Mouse (Mus musculus) gonadal fat pad, adult 2 months (tissue): ENCODE results near the gene Bend6. TPM values are rescaled to one million over a fixed set of nuclear protein-coding genes. Genes with fewer than 3 reads are reported as not detected.
"Not testable (repeated sequence)": the region's sequence is repeated elsewhere in the genome, so short reads cannot be mapped to it uniquely, and the experiment has no call there.

ENCODE experiments used
- DNase-seq: peaks from one replicate; pipeline ENCODE4 v3.0.0-alpha.2; 2012; ENCODE audit warnings: low read depth
- polyA plus RNA-seq: library from polyadenylated mRNA; depleted of rRNA; stranded (reverse); fragments of >200 nt; gene quantifications from 2 replicates; pipeline ENCODE4 v1.2.3, GENCODE M21; 2012

Bend6 gene
- polyA plus RNA-seq, 1 experiment = 0.47 TPM

- no peak for DNase-seq
Observed at GRCm38 (mm10) chr1:33906927-33907326, 689 bp downstream of the Bend6 start.

GRCm38 (mm10) chr1:33906216-33906615 is 1.4 kb downstream of the Bend6 start:
- no peak for DNase-seq

GRCm38 (mm10) chr1:33903587-33903986 is 4.0 kb downstream of the Bend6 start:
- DNase-seq = no peak

- DNase-seq = no peak
Observed at GRCm38 (mm10) chr1:33900175-33900574, 7.4 kb downstream of the Bend6 start.

GRCm38 (mm10) chr1:33898373-33898772 is 9.2 kb downstream of the Bend6 start:
- no peak for DNase-seq

GRCm38 (mm10) chr1:33897426-33897825 is 10.2 kb downstream of the Bend6 start:
- no peak for DNase-seq

- no peak for DNase-seq
Observed at GRCm38 (mm10) chr1:33896666-33897065, 10.9 kb downstream of the Bend6 start.

GRCm38 (mm10) chr1:33896116-33896515 is 11.5 kb downstream of the Bend6 start:
- DNase-seq = no peak

GRCm38 (mm10) chr1:33892784-33893183 is 14.8 kb downstream of the Bend6 start:
- no peak for DNase-seq

- no peak for DNase-seq
Observed at GRCm38 (mm10) chr1:33883102-33883839, 24.3 kb downstream of the Bend6 start.

- DNase-seq = no peak
Observed at GRCm38 (mm10) chr1:33878170-33878569, 29.4 kb downstream of the Bend6 start.

GRCm38 (mm10) chr1:33876416-33876815 is 31.2 kb downstream of the Bend6 start:
- no peak for DNase-seq

- no peak for DNase-seq
Observed at GRCm38 (mm10) chr1:33875691-33876090, 31.9 kb downstream of the Bend6 start.

GRCm38 (mm10) chr1:33873561-33873960 is 34.1 kb downstream of the Bend6 start:
- no peak for DNase-seq

GRCm38 (mm10) chr1:33869437-33869836 is 38.2 kb downstream of the Bend6 start:
- no peak for DNase-seq

GRCm38 (mm10) chr1:33869031-33869430 is 38.6 kb downstream of the Bend6 start:
- DNase-seq = no peak

- no peak for DNase-seq
Observed at GRCm38 (mm10) chr1:33846807-33847206, 60.8 kb downstream of the Bend6 start.

GRCm38 (mm10) chr1:33843823-33844222 is 63.8 kb downstream of the Bend6 start:
- DNase-seq = no peak

- not testable (repeated sequence) for DNase-seq
Observed at GRCm38 (mm10) chr1:33838952-33839351, 68.7 kb downstream of the Bend6 start.

- no peak for DNase-seq
Observed at GRCm38 (mm10) chr1:33830586-33830985, 77.0 kb downstream of the Bend6 start.

- DNase-seq = no peak
Observed at GRCm38 (mm10) chr1:33817931-33818330, 89.7 kb downstream of the Bend6 start.

- DNase-seq = no peak
Observed at GRCm38 (mm10) chr1:33813868-33814794, 93.5 kb downstream of the Bend6 start, which contains the start of gene Zfp451. Gene Zfp451 (minus strand): TSS chr1:33814595.

- DNase-seq = no peak
Observed at GRCm38 (mm10) chr1:33813495-33813867, 94.1 kb downstream of the Bend6 start.
